Mouse (Mus musculus) liver, adult 2 months (tissue): Measurements from ENCODE around the gene Sez6l. TPM values are rescaled to one million over a fixed set of nuclear protein-coding genes. Genes with fewer than 3 reads are reported as not detected.

Experiments used
- DNase-seq: peaks from one replicate; pipeline ENCODE4 v3.0.0-alpha.2; 2011; ENCODE audit warnings: low read depth, low spot score; ENCODE audit errors: extremely low read depth
- H3K27ac ChIP-seq: fragments of 200-500 bp; replicated peaks from 2 replicates; pipeline ENCODE4 v1.5.1; 2012; ENCODE audit warnings: low read depth, mild to moderate bottlenecking, control low read depth, inconsistent platforms, low read length; ENCODE audit not compliant: insufficient read depth
- H3K27me3 ChIP-seq: fragments of 200-500 bp; 2 replicates; pipeline ENCODE4 v1.6.1; 2012; ENCODE audit warnings: mild to moderate bottlenecking, moderate library complexity, low read length, inconsistent platforms; ENCODE audit not compliant: control insufficient read depth, insufficient read depth
- H3K36me3 ChIP-seq: fragments of 200-500 bp; 2 replicates; pipeline ENCODE4 v1.6.1; 2012; ENCODE audit warnings: low read length, inconsistent platforms; ENCODE audit not compliant: control insufficient read depth, insufficient read depth
- H3K4me1 ChIP-seq: fragments of 200-500 bp; 2 replicates; pipeline ENCODE4 v1.6.1; 2011; ENCODE audit warnings: low read length; ENCODE audit not compliant: control insufficient read depth, insufficient read depth
- H3K4me3 ChIP-seq: fragments of 200-500 bp; 2 replicates; pipeline ENCODE4 v1.5.1; 2011; ENCODE audit warnings: low read depth, mild to moderate bottlenecking, control low read depth, low read length, moderate library complexity; ENCODE audit not compliant: insufficient read depth
- H3K79me2 ChIP-seq: fragments of 200-500 bp; 2 replicates; pipeline ENCODE4 v1.6.1; 2012; ENCODE audit warnings: inconsistent platforms, mild to moderate bottlenecking, low read length, moderate library complexity; ENCODE audit not compliant: control insufficient read depth, insufficient read depth
- H3K9ac ChIP-seq: fragments of 200-500 bp; 2 replicates; pipeline ENCODE4 v1.6.1; 2012; ENCODE audit warnings: low read depth, mild to moderate bottlenecking, control low read depth, inconsistent platforms, low read length
- CTCF ChIP-seq: fragments of 200-500 bp; IDR thresholded peaks from 2 replicates; pipeline ENCODE4 v1.5.1; 2011; ENCODE audit warnings: low read depth, low read length, control low read depth
- POLR2A ChIP-seq: fragments of 200-500 bp; IDR thresholded peaks from 2 replicates; pipeline ENCODE4 v1.6.1; 2011; ENCODE audit warnings: low read length, control low read depth; ENCODE audit not compliant: insufficient read depth; ENCODE audit errors: extremely low read depth
- WGBS: fragments of 180-500 bp; shearing (Covaris S2); methylation state at CpG from one replicate; pipeline ENCODE4 v1.1.7; 2018; 5-methylcytosine and 5-hydroxymethylcytosine counted together
- polyA plus RNA-seq: library from polyadenylated mRNA; depleted of rRNA; stranded (reverse); fragments of >200 nt; gene quantifications from 2 replicates; pipeline ENCODE4 v1.2.3, GENCODE M21; 2012
- total RNA-seq: library from RNA; depleted of rRNA; stranded (reverse); fragments of >200 nt; gene quantifications from 2 replicates; pipeline ENCODE4 v1.2.3, GENCODE M21; 2014

Gene Sez6l
- total and polyA plus RNA-seq, 2 experiments, result under 0.01 TPM; not detected in 1

- TF ChIP-seq POLR2A, result no peak
- TF ChIP-seq CTCF, result no peak
- 73% methylated on average over 3 of the region's 3 CpGs for whole genome bisulfite sequencing
- H3K4me3 ChIP-seq, result no peak overlapping the region
- H3K79me2 ChIP-seq, result no peaks in the 10 kb centered on the region
- H3K27ac ChIP-seq, result no peak overlapping the region
- no peaks in the 10 kb centered on the region for H3K4me1 ChIP-seq
- no peak for DNase-seq
- no peaks in the 10 kb centered on the region for H3K27me3 ChIP-seq
- H3K9ac ChIP-seq, result no peak overlapping the region
- H3K36me3 ChIP-seq, result no peaks in the 10 kb centered on the region
These were observed 117.1 kb downstream of the Sez6l start for GRCm38 (mm10) chr5:112459903-112460302.

DNA sequence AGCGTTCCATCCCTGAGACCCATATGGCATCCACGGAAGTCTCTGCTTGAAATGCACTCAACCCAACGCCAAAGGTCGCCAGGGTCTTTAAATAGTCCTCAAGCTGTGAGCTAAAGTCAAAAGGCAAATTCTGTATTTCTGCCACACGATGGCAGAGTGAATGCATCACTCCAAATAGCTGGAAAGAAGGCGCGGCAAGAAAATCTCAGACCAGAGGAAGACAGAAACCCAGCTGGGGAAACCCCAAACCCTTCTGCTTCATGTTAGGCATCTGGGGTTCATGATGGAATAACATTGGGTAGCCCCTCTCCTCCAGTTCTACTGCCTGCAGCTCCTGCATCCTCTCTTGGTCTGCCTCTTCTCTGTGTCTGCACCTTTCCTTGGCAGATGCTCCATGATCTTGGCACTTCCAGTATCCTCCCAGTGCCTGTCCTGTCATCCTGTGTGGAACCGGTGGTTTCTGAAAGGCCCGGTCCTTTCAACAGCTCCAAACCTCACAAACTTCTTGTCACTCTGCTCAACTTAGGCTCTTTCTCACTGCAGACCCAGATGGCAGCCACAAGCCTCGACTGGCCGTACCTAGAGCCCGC lies 121.9 kb downstream of the Sez6l start:
- no peaks in the 10 kb centered on the region for H3K4me1 ChIP-seq
- no peak overlapping the region for H3K4me3 ChIP-seq
- DNase-seq, result no peak
- no peak overlapping the region for H3K9ac ChIP-seq
- TF ChIP-seq CTCF, result no peak
- TF ChIP-seq POLR2A, result no peak
- no peaks in the 10 kb centered on the region for H3K36me3 ChIP-seq
- H3K79me2 ChIP-seq, result no peaks in the 10 kb centered on the region
- H3K27ac ChIP-seq, result no peak overlapping the region
- WGBS, result 53% methylated on average over 12 of the region's 12 CpGs
- H3K27me3 ChIP-seq, result no peaks in the 10 kb centered on the region

DNA sequence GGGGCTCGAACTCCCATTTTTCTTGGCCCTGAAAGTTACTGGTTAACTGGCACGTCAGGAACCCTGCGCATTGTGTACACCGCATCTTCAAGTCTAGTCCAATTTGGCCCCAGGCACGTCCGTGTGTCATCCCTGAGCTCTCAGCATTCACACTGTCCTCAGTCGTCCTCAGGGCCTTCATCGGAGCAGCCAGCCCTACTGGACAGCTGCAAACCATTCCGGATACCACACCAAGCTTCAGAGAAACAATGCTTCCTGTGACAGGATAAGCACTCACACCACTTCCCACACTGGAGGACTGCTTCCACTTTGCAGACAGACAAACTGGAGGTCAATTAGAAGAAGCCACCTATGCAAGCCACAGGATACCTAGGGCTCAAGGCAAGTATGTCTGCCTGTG lies 123.9 kb downstream of the Sez6l start:
- Histone ChIP-seq H3K4me3 (no peak overlapping the region), H3K4me1 (no peaks in the 10 kb centered on the region), H3K36me3 (no peaks in the 10 kb centered on the region), H3K9ac (no peak overlapping the region), H3K27ac (no peak overlapping the region), H3K27me3 (no peaks in the 10 kb centered on the region), H3K79me2 (no peaks in the 10 kb centered on the region)
- 61% methylated on average over 9 of the region's 9 CpGs for WGBS
- TF ChIP-seq POLR2A (no peak), CTCF (no peak)
- DNase-seq, result no peak

DNA sequence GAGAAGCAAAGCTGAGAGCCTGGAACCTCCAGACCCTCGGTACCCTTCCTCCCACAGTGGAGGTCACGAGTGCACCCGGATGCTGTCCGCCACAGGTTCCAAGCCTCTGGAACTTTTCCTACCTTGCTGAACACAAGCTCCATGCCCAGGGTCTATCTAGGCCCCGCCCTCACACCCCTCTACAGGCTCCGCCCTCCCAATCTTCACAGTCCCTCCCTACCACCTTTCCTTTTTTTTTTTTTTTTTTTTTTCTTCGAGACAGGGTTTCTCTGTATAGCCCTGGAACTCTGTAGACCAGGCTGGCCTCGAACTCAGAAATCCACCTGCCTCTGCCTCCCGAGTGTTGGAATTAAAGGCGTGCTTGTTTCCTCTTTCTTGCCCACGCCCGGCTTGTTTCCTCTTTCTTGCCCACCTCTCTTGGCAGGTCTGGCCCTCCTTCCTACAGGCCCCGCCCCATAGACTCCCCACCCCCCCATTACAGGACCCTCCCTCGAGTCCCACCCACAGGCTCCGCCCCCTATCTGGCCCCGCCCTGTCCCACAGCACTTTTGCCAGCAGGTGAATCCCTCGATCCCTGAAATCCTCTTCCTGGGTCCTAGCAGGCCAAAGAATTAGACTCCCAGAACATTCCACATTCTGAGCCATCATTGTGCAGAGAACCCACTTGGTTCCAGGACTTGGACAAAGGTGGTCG lies 128.1 kb downstream of the Sez6l start, which contains the start of gene Gm6588:
Gm6588 (plus strand) TSS at position 680 of the 694 bp plus-strand sequence.
- WGBS, result 64% methylated on average over 18 of the region's 18 CpGs

DNA sequence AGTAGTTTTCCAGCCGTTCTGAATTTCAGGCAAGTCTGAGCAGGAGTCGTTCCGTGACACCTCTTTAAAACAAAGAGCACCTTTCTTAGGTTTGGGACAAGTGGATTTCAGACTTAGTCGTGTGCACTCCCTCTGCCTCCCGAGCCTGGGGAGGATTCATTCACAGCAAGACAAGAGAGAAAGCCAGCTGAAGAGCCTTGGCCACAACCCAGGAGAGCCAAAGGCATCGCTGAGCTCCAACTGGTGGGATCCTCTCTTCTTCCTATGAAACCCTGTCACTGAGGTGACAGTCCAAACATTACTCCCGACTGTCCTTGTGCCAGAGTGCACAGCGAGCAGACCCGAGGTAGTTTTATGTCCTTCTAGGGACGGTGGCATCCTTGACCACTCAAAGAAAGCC lies 138.4 kb downstream of the Sez6l start:
- WGBS, result 54% methylated on average over 10 of the region's 10 CpGs
- no peak for DNase-seq

More for the DNA sequence above, 128.1 kb downstream of the Sez6l start, which contains the start of gene Gm6588:
- DNase-seq, result no peak
- Histone ChIP-seq H3K9ac (no peak within 1 kb of the TSS), H3K4me1 (no peaks in the 10 kb centered on the region), H3K36me3 (no peaks in the 10 kb centered on the region), H3K79me2 (no peaks in the 10 kb centered on the region), H3K27ac (no peak within 1 kb of the TSS), H3K4me3 (no peak within 1 kb of the TSS), H3K27me3 (no peaks in the 10 kb centered on the region)
- no peak for TF ChIP-seq CTCF
- no peak for TF ChIP-seq POLR2A

GRCm38 (mm10) chr5:112433004-112433403 lies 144.0 kb downstream of the Sez6l start:
- peak; percentile 81 for TF ChIP-seq CTCF
- TF ChIP-seq POLR2A, result no peak
- Histone ChIP-seq H3K79me2 (no peaks in the 10 kb centered on the region), H3K36me3 (no peaks in the 10 kb centered on the region), H3K9ac (no peak overlapping the region), H3K4me1 (no peaks in the 10 kb centered on the region), H3K27me3 (no peaks in the 10 kb centered on the region), H3K4me3 (no peak overlapping the region), H3K27ac (no peak overlapping the region)
- peak; percentile 25 for DNase-seq
- WGBS, result 3% methylated on average over 8 of the region's 8 CpGs

More for the DNA sequence above, 138.4 kb downstream of the Sez6l start:
- H3K4me3 ChIP-seq, result no peak overlapping the region
- H3K27ac ChIP-seq, result no peak overlapping the region
- H3K9ac ChIP-seq, result no peak overlapping the region
- no peaks in the 10 kb centered on the region for H3K4me1 ChIP-seq
- no peaks in the 10 kb centered on the region for H3K27me3 ChIP-seq
- no peak for TF ChIP-seq POLR2A
- TF ChIP-seq CTCF, result no peak
- no peaks in the 10 kb centered on the region for H3K36me3 ChIP-seq
- H3K79me2 ChIP-seq, result no peaks in the 10 kb centered on the region
